Mouse (Mus musculus) liver, postnatal 0 days (tissue): Measurements from ENCODE around the gene Mpeg1. TPM values are rescaled to one million over a fixed set of nuclear protein-coding genes. Genes with fewer than 3 reads are reported as not detected.

Experiments
- ATAC-seq: fragments of 200-750 bp; cut with Nextera tagmentation; 2 replicates; pipeline ENCODE4 v1.8.0; 2017; ENCODE audit warnings: mild to moderate bottlenecking, moderate library complexity
- DNase-seq: peaks from one replicate; pipeline ENCODE4 v3.0.0-alpha.2; 2016
- H3K27ac ChIP-seq: fragments of 300-500 bp; sonication (generic); 2 replicates; pipeline ENCODE4 v1.5.1; 2014; ENCODE audit warnings: antibody characterized with exemption, moderate library complexity, mild to moderate bottlenecking, low read depth
- H3K27me3 ChIP-seq: fragments of 300-500 bp; sonication (generic); 2 replicates; pipeline ENCODE4 v1.6.1; 2014; ENCODE audit warnings: low read length, control low read depth, mixed read lengths; ENCODE audit not compliant: insufficient read depth
- H3K36me3 ChIP-seq: fragments of 300-500 bp; sonication (generic); replicated peaks from 2 replicates; pipeline ENCODE4 v1.6.1; 2014; ENCODE audit warnings: mild to moderate bottlenecking, control low read depth, low read length, moderate library complexity, mixed read lengths; ENCODE audit not compliant: insufficient read depth
- H3K4me1 ChIP-seq: fragments of 300-500 bp; sonication (generic); 2 replicates; pipeline ENCODE4 v1.6.1; 2014; ENCODE audit warnings: antibody characterized with exemption, mild to moderate bottlenecking, control low read depth; ENCODE audit not compliant: insufficient read depth
- H3K4me2 ChIP-seq: fragments of 300-500 bp; sonication (generic); 2 replicates; pipeline ENCODE4 v1.6.1; 2014; ENCODE audit warnings: low read depth, mild to moderate bottlenecking, low read length, moderate library complexity, mixed read lengths
- H3K4me3 ChIP-seq: fragments of 300-500 bp; sonication (generic); 2 replicates; pipeline ENCODE4 v1.5.1; 2014; ENCODE audit warnings: low read depth, low read length
- H3K9ac ChIP-seq: fragments of 300-500 bp; sonication (generic); replicated peaks from 2 replicates; pipeline ENCODE4 v1.6.1; 2014; ENCODE audit warnings: mild to moderate bottlenecking, moderate library complexity
- H3K9me3 ChIP-seq: fragments of 300-500 bp; sonication (generic); 2 replicates; pipeline ENCODE4 v1.6.1; 2016; ENCODE audit warnings: mild to moderate bottlenecking, control low read depth, low read length, mixed read lengths
- CTCF ChIP-seq: sonication (generic); IDR thresholded peaks from 2 replicates; pipeline ENCODE4 v1.5.1; 2016; ENCODE audit warnings: antibody characterized with exemption, low read depth
- EP300 ChIP-seq: IDR thresholded peaks from 2 replicates; pipeline ENCODE4 v1.6.1; 2016; ENCODE audit warnings: antibody characterized with exemption, low read depth, mild to moderate bottlenecking
- WGBS: fragments of 180-500 bp; shearing (Covaris S2); extraction: QIAGEN DNeasy Blood & Tissue Kit; methylation state at CpG from one replicate; pipeline ENCODE4 v1.1.7; 2014; ENCODE audit not compliant: insufficient replicate concordance; 5-methylcytosine and 5-hydroxymethylcytosine counted together
- polyA plus RNA-seq: library from polyadenylated mRNA; unstranded; fragments of >200 nt; fragmentation: Nextera tagmentation; extraction: Ambion mirVana; gene quantifications from 2 replicates; pipeline ENCODE4 v1.2.1, GENCODE M21; 2015

Gene Mpeg1
- polyA plus RNA-seq, 1 experiment from 2014 or later, result 3.5 TPM

DNA sequence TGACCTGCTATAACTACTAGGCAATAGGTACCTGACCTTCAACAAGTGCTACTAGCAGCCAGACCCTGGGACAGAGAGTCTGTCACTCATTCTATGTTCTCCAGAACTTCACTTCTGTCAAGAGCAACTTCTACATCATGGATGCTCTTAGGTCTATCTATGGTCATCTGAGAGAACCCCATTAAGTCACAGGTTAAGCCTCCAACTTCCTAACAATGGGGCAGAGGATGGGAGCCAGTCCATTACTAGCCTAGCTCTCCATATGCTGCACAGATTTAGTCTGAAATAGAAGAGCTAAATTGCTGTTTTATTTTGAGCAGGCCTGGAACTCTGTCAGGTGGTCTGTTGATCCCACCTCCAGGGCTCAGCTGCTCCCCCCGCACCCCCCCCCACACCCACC lies 38.4 kb downstream of the Mpeg1 start:
- no peaks in the 10 kb centered on the region; the same call in 1 of the 2 replicates for H3K27me3 ChIP-seq
- WGBS, result 71% methylated on average over 1 of the region's 1 CpGs
- H3K4me3 ChIP-seq, result no peak overlapping the region
- H3K4me1 ChIP-seq, result peaks cover 6% of the 10 kb centered on the region
- TF ChIP-seq EP300 (no peak), CTCF (no peak)
- H3K36me3 ChIP-seq, result no peaks in the 10 kb centered on the region
- DNase-seq (no peak), ATAC-seq (no peak)
- no peak overlapping the region for H3K27ac ChIP-seq
- no peak overlapping the region for H3K9ac ChIP-seq
- H3K4me2 ChIP-seq, result no peak overlapping the region
- H3K9me3 ChIP-seq, result no peaks in the 10 kb centered on the region

DNA sequence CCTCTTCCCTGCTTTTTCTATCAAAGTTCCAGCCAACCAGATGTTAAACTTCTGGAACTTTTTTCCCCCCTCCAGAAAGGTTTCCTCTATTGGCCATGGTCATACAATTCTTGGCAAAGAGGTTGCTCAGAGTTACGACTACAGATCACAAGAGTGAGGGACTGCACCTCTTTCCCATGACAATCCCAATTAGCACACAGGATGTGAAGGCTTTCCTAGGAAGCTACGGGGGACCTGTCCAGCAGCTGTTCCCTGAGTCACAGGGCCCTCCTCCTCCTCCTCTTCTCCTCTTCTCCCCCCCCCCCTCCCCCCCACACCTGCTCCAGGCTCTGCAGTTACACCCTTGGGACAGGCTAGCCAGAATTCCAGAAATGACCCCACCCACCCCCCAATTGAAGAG lies 38.9 kb downstream of the Mpeg1 start:
- no peak overlapping the region for H3K4me3 ChIP-seq
- ATAC-seq, result no peak
- H3K36me3 ChIP-seq, result no peaks in the 10 kb centered on the region
- 29% methylated on average over 2 of the region's 2 CpGs for WGBS
- no peak for DNase-seq
- no peaks in the 10 kb centered on the region for H3K9me3 ChIP-seq
- H3K9ac ChIP-seq, result no peak overlapping the region
- peak overlapping the region; percentile 92; the same call in 1 of the 2 replicates for H3K4me2 ChIP-seq
- H3K27me3 ChIP-seq, result no peaks in the 10 kb centered on the region; the same call in 1 of the 2 replicates
- peaks cover 6% of the 10 kb centered on the region for H3K4me1 ChIP-seq
- TF ChIP-seq CTCF (no peak), EP300 (no peak)
- H3K27ac ChIP-seq, result no peak overlapping the region

DNA sequence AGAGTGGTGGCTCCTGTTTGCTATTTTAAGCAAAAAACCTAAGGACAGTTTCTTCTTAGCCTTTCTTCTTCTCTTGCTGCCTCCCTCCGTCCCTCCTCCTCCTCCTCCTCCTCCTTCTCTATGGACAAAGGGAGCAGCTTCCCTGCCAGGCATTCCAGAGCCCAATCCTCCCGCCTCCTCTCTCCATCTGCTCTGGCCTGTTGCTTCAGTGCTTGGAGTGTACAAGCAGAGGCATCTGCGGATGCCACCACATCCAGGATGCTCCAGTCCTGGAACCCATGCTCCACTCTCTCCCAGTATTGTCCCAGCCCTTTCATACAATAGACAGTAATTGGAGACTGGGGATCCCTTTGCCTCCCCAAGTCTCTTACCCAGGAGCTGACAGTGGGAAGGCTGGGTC lies 39.5 kb downstream of the Mpeg1 start:
- 28% methylated on average over 3 of the region's 3 CpGs for WGBS
- peak overlapping the region; percentile 61; the same call in 1 of the 2 replicates for H3K4me3 ChIP-seq
- H3K9ac ChIP-seq, result no peak overlapping the region
- H3K27me3 ChIP-seq, result no peaks in the 10 kb centered on the region; the same call in 1 of the 2 replicates
- ATAC-seq, result no peak
- H3K4me2 ChIP-seq, result peak overlapping the region; percentile 92
- TF ChIP-seq CTCF, result no peak
- no peak for TF ChIP-seq EP300
- H3K9me3 ChIP-seq, result no peaks in the 10 kb centered on the region
- H3K27ac ChIP-seq, result no peak overlapping the region
- H3K36me3 ChIP-seq, result no peaks in the 10 kb centered on the region
- DNase-seq, result no peak
- peaks cover 6% of the 10 kb centered on the region for H3K4me1 ChIP-seq

DNA sequence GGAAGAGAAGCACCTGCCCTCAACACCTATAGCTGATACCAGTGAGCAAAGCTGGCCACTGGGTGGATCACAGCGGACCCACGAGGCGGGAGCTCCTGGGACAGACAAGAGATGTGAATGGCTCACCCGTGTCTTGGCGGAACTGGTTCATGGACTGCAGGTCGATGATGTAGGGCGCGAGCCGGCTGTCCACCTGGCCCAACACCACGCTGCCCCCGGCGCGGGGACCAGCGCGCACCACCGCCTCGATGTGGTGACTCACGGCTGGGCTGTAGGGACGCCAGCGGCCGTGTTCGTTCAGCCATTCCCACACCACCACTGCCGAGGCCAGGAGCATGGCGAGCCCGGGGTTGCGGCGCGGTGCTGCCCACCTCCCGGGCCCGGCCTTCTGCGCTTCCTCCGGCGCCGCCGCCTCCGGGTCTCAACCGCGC lies 40.3 kb downstream of the Mpeg1 start:
- Histone ChIP-seq H3K27me3 (no peaks in the 10 kb centered on the region; the same call in 1 of the 2 replicates), H3K4me1 (peaks cover 6% of the 10 kb centered on the region), H3K36me3 (no peaks in the 10 kb centered on the region), H3K9me3 (no peaks in the 10 kb centered on the region), H3K4me3 (peak overlapping the region; percentile 61), H3K9ac (peak overlapping the region; percentile 70), H3K4me2 (peak overlapping the region; percentile 92), H3K27ac (peak overlapping the region; percentile 83)
- WGBS, result 2% methylated on average over 26 of the region's 38 CpGs
- TF ChIP-seq CTCF (no peak), EP300 (no peak)
- ATAC-seq, result peak; percentile 44
- DNase-seq, result peak; percentile 50

DNA sequence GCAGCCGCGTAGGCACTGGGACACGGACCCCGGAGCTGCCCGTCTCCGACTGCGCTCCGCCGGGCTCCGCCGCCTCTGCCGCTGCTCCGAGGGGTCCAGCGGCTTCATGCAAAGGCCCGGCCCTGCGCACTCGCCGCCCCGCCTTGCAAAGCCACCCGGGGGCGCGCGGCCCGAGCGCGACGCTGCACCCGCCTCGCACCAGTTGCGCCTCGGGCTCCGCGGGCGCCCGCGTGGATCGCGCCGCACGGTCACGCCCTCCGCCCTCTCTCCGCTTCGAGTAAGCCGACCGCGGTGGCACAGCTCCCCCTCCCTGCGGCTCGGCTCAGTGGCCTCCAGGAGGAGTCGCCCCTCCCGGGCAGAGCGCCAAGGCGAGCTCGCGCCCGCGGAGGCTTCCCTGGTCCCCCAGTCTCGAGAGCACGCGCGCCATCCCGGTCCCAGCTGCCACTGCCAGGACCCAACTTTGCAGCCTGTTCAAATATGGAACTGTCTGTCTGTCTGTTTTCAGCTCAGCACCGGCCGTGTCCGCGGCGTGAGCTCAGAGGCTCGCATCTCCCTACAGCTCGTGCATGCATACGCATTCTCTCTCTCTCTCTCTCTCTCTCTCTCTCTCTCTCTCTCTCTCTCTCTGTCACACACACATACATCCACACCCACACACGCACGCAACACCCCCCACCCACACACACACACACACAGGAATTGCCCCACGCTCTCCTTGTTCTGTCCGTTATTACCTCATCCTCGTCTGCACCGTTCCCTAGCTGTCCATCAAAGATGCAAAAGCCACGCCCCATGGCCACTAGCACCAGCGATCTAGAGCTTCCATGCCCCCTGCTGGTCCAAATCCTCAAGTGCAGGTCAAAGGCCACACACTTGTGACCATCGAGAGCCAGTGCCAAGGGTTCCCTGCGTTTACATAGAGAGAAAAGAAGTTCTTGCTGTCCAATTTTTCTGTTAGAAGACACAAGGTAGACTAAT lies 41.1 kb downstream of the Mpeg1 start, which contains the start of gene Dtx4:
Gene Dtx4, minus strand, starts transcription at position 85 of the 978 bp plus-strand sequence.
- ATAC-seq, result peak; percentile 91
- Histone ChIP-seq H3K4me1 (peaks cover 6% of the 10 kb centered on the region), H3K9me3 (no peaks in the 10 kb centered on the region), H3K27ac (peak within 1 kb of the TSS; percentile 83), H3K36me3 (no peaks in the 10 kb centered on the region), H3K27me3 (no peaks in the 10 kb centered on the region; the same call in 1 of the 2 replicates), H3K4me2 (peak within 1 kb of the TSS; percentile 92), H3K9ac (peak within 1 kb of the TSS; percentile 70), H3K4me3 (peak within 1 kb of the TSS; percentile 61)
- peak; percentile 97 for TF ChIP-seq CTCF
- TF ChIP-seq EP300, result no peak
- under 1% methylated on average over 71 of the region's 80 CpGs for WGBS
- peak; percentile 93 for DNase-seq

DNA sequence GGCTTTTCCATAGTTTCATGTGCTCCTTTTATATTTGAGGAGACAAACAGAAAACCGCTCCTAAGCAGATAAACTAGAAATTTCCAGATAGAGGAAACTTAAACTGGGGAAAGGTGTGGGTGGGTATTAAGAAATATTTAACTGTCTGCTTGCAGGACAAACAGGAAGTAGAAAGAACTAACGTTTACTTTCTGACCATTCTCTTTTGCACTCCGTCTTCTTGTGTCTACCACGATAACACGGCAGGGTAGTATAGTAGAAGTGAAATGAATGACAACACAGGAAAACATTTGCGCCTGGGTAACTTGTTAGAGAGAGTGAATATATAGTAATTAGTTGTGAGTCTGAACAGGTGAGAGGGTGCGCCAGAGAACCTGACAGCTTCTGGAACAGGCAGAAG lies 42.2 kb downstream of the Mpeg1 start:
- H3K27me3 ChIP-seq, result no peaks in the 10 kb centered on the region; the same call in 1 of the 2 replicates
- H3K36me3 ChIP-seq, result no peaks in the 10 kb centered on the region
- no peak overlapping the region; the same call in 1 of the 2 replicates for H3K4me2 ChIP-seq
- H3K4me3 ChIP-seq, result no peak overlapping the region
- DNase-seq (no peak), ATAC-seq (no peak)
- H3K4me1 ChIP-seq, result peaks cover 6% of the 10 kb centered on the region
- H3K9me3 ChIP-seq, result no peaks in the 10 kb centered on the region
- TF ChIP-seq CTCF, result no peak
- no peak for TF ChIP-seq EP300
- H3K27ac ChIP-seq, result no peak overlapping the region
- no peak overlapping the region for H3K9ac ChIP-seq
- WGBS, result 50% methylated on average over 7 of the region's 7 CpGs
